Mouse (Mus musculus) myocyte (in vitro differentiated cells): ENCODE data around the gene Gtpbp8. TPM values are rescaled to one million over a fixed set of nuclear protein-coding genes. Genes with fewer than 3 reads are reported as not detected.

Source experiments
- H3K27me3 ChIP-seq: one replicate; pipeline ENCODE4 v1.6.1; 2011; ENCODE audit not compliant: control insufficient read depth, insufficient read depth, insufficient read length
- H3K36me3 ChIP-seq: one replicate; pipeline ENCODE4 v1.6.1; 2011; ENCODE audit not compliant: control insufficient read depth, insufficient read depth
- H3K4me2 ChIP-seq: one replicate; pipeline ENCODE4 v1.6.1; 2011; ENCODE audit warnings: low read depth, control low read depth
- H3K4me3 ChIP-seq: one replicate; pipeline ENCODE4 v1.5.1; 2011; ENCODE audit warnings: mild to moderate bottlenecking, control low read depth, moderate library complexity
- H3K79me2 ChIP-seq: one replicate; pipeline ENCODE4 v1.6.1; 2011; ENCODE audit not compliant: control insufficient read depth, insufficient read depth
- H3ac ChIP-seq: one replicate; pipeline ENCODE4 v1.6.1; 2011; ENCODE audit not compliant: control insufficient read depth, insufficient read length
- CEBPB ChIP-seq: IDR thresholded peaks from 2 replicates; pipeline ENCODE4 v1.6.1; 2011; ENCODE audit warnings: mild to moderate bottlenecking, moderate library complexity; ENCODE audit not compliant: poor library complexity, insufficient read depth, severe bottlenecking
- E2F4 ChIP-seq: IDR thresholded peaks from one replicate; pipeline ENCODE4 v1.6.1; 2011; ENCODE audit warnings: mild to moderate bottlenecking, control low read depth, moderate library complexity; ENCODE audit not compliant: insufficient read depth
- MAX ChIP-seq: IDR thresholded peaks from one replicate; pipeline ENCODE4 v1.6.1; 2011; ENCODE audit warnings: low read depth, mild to moderate bottlenecking, control low read depth
- MYOD1 ChIP-seq, 3 experiments: IDR thresholded peaks; one replicate each; pipeline ENCODE4 v1.6.1; 2011; ENCODE audit warnings: control low read depth in 2 of 3, low read depth in 2 of 3, mild to moderate bottlenecking in 2 of 3, moderate library complexity in 1 of 3; ENCODE audit not compliant: insufficient read length in 2 of 3, control insufficient read depth in 1 of 3
- MYOG ChIP-seq, 3 experiments: IDR thresholded peaks; one replicate each; pipeline ENCODE4 v1.6.1; 2011; ENCODE audit warnings: control low read depth in 2 of 3, low read depth in 2 of 3, mild to moderate bottlenecking in 2 of 3; ENCODE audit not compliant: insufficient read length in 2 of 3, control insufficient read depth in 1 of 3, insufficient read depth in 1 of 3
- POLR2A ChIP-seq: IDR thresholded peaks from one replicate; pipeline ENCODE4 v1.6.1; 2011; ENCODE audit warnings: low read depth, mild to moderate bottlenecking, control low read depth, moderate library complexity; ENCODE audit not compliant: insufficient read length
- POLR2AphosphoS2 ChIP-seq: IDR thresholded peaks from one replicate; pipeline ENCODE4 v1.6.1; 2011; ENCODE audit warnings: low read depth, control low read depth; ENCODE audit not compliant: insufficient read length
- REST ChIP-seq: IDR thresholded peaks from one replicate; pipeline ENCODE4 v1.6.1; 2011; ENCODE audit warnings: mild to moderate bottlenecking, control low read depth, moderate library complexity; ENCODE audit not compliant: insufficient read depth, insufficient read length
- SRF ChIP-seq: IDR thresholded peaks from one replicate; pipeline ENCODE4 v1.6.1; 2011; ENCODE audit warnings: low read depth; ENCODE audit not compliant: control insufficient read depth, insufficient read length
- TCF12 ChIP-seq: IDR thresholded peaks from one replicate; pipeline ENCODE4 v1.6.1; 2011; ENCODE audit warnings: mild to moderate bottlenecking, control low read depth; ENCODE audit not compliant: poor library complexity, insufficient read depth, severe bottlenecking
- TCF3 ChIP-seq: IDR thresholded peaks from one replicate; pipeline ENCODE4 v1.6.1; 2011; ENCODE audit warnings: low read depth, control low read depth; ENCODE audit not compliant: insufficient read length
- USF1 ChIP-seq: IDR thresholded peaks from one replicate; pipeline ENCODE4 v1.6.1; 2011; ENCODE audit warnings: low read depth, mild to moderate bottlenecking, control low read depth, moderate library complexity
- polyA plus RNA-seq: library from polyadenylated mRNA; unstranded; fragments of >200 nt; fragmentation: generic; extraction: Trizol; gene quantifications from one replicate; pipeline ENCODE4 v1.2.1, GENCODE M21; 2012; ENCODE audit warnings: missing spikeins

The Gtpbp8 gene
- polyA plus RNA-seq, 1 experiment, result 8.2 TPM

DNA sequence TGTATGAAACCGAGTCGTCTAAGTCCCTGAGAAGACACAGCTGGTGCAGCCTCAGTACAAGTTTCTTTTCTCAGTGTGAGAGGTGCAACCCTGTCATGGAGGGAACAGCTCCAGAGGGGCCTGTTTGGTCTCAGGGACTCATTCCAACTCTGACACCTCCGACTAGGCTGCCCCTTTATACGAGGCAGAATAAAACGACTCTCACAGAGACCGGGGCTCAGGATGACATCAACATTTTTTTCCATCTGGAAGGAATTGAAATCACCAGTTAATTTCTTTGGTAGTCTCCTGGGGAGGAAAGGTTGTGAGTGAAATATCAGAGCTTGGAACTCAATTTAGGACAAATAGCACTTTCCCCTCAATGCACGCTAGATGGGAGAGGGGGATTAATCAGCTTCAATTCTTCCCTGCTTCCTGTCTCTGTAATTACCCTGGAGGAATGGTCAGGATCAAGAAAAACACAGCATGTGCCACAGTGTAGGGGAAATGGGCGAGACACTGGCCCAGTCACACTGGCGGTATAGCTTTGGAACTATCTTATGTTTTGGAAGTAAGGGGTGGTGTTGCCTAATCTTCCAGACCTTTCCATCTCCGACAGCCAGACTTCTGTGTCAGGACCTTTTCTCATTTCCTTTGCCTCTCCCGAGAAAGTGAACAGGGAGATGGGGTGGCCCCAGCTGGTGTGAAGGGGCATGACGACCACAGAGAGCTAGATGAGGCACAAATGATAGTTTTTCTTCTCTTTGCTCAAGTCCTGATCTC lies 50.1 kb downstream of the Gtpbp8 start:
- no peaks in the 10 kb centered on the region for H3K79me2 ChIP-seq
- H3K4me3 ChIP-seq, result no peak overlapping the region
- no peak overlapping the region for H3K4me2 ChIP-seq
- no peaks in the 10 kb centered on the region for H3K36me3 ChIP-seq
- TF ChIP-seq MAX (no peak), MYOG (IDR thresholded peaks at IDR 0.05; ENCODE audit: control insufficient read depth in 1 of 3, insufficient read depth in 1 of 3, insufficient read length in 2 of 3, low read depth in 2 of 3) (no peak), POLR2A (no peak), SRF (no peak), CEBPB (no peak), TCF12 (no peak), TCF3 (no peak), REST (no peak), USF1 (no peak), MYOD1 (IDR thresholded peaks at IDR 0.05; ENCODE audit: control insufficient read depth in 1 of 3, insufficient read length in 2 of 3, low read depth in 2 of 3) (no peak), E2F4 (no peak), POLR2AphosphoS2 (no peak)
- H3K27me3 ChIP-seq, result no peaks in the 10 kb centered on the region
- no peak overlapping the region for H3ac ChIP-seq

DNA sequence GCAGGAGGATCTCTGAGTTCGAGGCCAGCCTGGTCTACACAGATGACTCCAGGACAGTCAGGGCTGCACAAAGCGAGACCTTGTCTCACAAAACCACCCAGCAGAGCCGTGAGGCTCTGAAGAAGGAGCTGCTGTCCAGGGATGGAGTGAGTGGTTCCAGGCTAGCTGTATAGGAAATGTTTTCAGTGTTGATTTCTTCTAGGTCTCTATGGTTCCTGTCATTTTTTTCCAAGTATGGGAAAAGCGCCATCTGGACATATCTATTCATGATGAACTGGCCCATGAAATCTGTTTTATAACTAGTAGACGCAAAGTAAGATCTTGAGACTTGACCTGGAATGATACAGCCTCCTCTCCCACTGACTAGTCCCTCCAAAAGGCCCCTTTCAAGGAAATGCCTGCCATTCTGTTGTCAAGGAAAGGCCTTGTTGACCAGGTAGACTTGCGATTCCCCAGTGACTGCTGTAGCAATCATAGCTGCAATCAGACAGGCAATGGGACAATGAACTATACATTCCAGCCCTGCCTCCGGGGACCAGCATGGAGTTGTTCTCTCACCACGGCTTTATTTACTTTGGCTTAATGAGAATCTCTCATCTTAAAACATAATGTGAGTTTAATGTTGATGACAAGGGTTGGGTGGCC lies 50.8 kb downstream of the Gtpbp8 start:
- no peak overlapping the region for H3K4me2 ChIP-seq

DNA sequence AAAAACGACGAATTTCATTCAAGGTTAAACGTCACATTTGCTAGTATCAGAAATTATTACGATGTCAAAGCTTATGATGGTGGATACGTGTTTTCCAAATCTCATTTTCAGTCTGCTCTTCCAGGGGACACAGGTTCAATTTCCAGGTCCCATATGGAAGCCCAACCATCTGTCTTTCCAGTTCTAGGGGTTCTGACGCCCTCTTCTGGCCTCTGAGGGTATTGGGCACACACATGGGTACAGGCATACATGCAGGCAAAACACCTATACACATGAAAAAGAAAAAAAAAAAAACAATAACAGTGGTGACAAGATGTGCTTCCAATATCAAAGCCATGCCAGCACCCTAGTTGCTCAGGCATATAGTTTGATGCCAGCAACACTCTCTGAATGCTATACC lies 52.5 kb downstream of the Gtpbp8 start:
- no peaks in the 10 kb centered on the region for H3K79me2 ChIP-seq
- H3ac ChIP-seq, result no peak overlapping the region
- H3K36me3 ChIP-seq, result no peaks in the 10 kb centered on the region
- H3K4me3 ChIP-seq, result no peak overlapping the region
- no peak for TF ChIP-seq POLR2AphosphoS2
- TF ChIP-seq SRF, result no peak
- TF ChIP-seq MYOG (IDR thresholded peaks at IDR 0.05; ENCODE audit: control insufficient read depth in 1 of 3, insufficient read depth in 1 of 3, insufficient read length in 2 of 3, low read depth in 2 of 3), result no peak
- TF ChIP-seq TCF12, result no peak
- no peak for TF ChIP-seq MAX
- TF ChIP-seq TCF3, result no peak
- H3K4me2 ChIP-seq, result no peak overlapping the region
- no peaks in the 10 kb centered on the region for H3K27me3 ChIP-seq

More for the DNA sequence above, 50.8 kb downstream of the Gtpbp8 start:
- Histone ChIP-seq H3K4me3 (no peak overlapping the region), H3K36me3 (no peaks in the 10 kb centered on the region), H3K27me3 (no peaks in the 10 kb centered on the region), H3K79me2 (no peaks in the 10 kb centered on the region), H3ac (no peak overlapping the region)
- TF ChIP-seq TCF3, result no peak

DNA sequence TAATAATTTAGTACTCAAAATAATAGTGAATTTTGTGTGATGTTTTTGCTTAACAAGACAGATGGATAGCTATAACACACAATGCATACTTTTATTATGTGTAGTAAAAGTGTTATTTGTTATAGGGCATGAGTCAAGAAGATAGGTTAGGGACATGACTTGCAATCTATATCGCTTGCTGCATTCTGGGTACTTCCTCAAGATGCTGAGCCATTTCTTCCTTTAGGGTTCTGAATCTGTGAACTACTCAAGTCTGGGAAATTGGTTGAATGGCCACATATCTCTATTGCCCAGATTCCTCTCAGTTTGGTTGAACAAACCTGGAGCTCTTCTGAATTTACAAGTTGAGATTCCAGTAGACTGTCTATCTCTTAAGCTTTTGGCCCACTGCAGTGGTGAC lies 53.6 kb downstream of the Gtpbp8 start:
- no peaks in the 10 kb centered on the region for H3K27me3 ChIP-seq
- TF ChIP-seq E2F4 (no peak), MYOD1 (IDR thresholded peaks at IDR 0.05; ENCODE audit: control insufficient read depth in 1 of 3, insufficient read length in 2 of 3, low read depth in 2 of 3) (no peak), POLR2AphosphoS2 (no peak), TCF3 (no peak), REST (no peak), MYOG (IDR thresholded peaks at IDR 0.05; ENCODE audit: control insufficient read depth in 1 of 3, insufficient read depth in 1 of 3, insufficient read length in 2 of 3, low read depth in 2 of 3) (no peak), TCF12 (no peak), POLR2A (no peak), CEBPB (no peak), MAX (no peak), SRF (no peak)
- no peaks in the 10 kb centered on the region for H3K36me3 ChIP-seq
- H3ac ChIP-seq, result no peak overlapping the region
- H3K79me2 ChIP-seq, result no peaks in the 10 kb centered on the region
- H3K4me2 ChIP-seq, result no peak overlapping the region
- no peak overlapping the region for H3K4me3 ChIP-seq

DNA sequence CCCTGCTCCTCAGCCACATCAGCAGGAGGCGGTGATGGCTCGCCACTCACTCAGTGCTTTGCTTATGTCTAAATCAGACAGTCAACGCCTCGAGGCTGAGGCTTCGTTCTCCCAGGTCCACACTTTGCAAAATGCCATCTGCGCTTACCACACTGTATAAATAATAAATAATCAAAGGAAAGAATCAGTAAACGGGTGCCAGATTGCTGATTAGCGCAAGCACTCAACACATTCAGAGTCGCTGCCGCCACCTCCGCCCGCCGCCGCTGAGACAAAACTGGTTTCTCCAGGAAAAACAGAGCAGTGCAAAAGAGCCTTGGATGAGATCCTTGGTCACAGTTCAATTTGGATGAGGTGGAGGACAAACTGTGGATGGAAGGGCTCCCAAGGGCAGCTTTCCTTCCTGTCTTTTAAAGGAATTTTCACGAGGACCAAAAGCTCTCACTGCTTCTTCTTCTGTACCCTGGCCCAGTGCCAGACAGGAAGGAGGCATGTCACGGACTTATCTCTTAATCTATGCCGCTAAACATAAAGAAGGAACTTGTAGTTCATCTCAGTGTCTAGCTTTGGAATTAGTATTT lies 54.5 kb downstream of the Gtpbp8 start:
- Histone ChIP-seq H3ac (no peak overlapping the region), H3K4me2 (no peak overlapping the region), H3K4me3 (no peak overlapping the region), H3K79me2 (no peaks in the 10 kb centered on the region), H3K27me3 (no peaks in the 10 kb centered on the region), H3K36me3 (no peaks in the 10 kb centered on the region)
- TF ChIP-seq POLR2A (no peak), TCF12 (no peak), E2F4 (no peak), CEBPB (no peak), TCF3 (no peak), USF1 (no peak), REST (no peak), MAX (no peak), SRF (no peak), POLR2AphosphoS2 (no peak), MYOG (IDR thresholded peaks at IDR 0.05; ENCODE audit: control insufficient read depth in 1 of 3, insufficient read depth in 1 of 3, insufficient read length in 2 of 3, low read depth in 2 of 3) (no peak), MYOD1 (IDR thresholded peaks at IDR 0.05; ENCODE audit: control insufficient read depth in 1 of 3, insufficient read length in 2 of 3, low read depth in 2 of 3) (no peak)
